Mouse (Mus musculus): ENCODE data around the gene Sgca. TPM values are rescaled to one million over a fixed set of nuclear protein-coding genes. Genes with fewer than 3 reads are reported as not detected.

Sgca gene
- total RNA-seq, 1 experiment from 2014 or later: not detected

Other genes with a start within 250 kb of the Sgca start
- gene Cdc34b, start 234.5 kb downstream of the Sgca start, total RNA-seq (2021): 0.55 TPM in 1 of 2 replicates, not detected in the other
- not detected in 2 replicates for gene Tmem92, start 193.6 kb downstream of the Sgca start, total RNA-seq (2021)
- gene Col1a1, start 40.1 kb downstream of the Sgca start, total RNA-seq (2021): 74.0 and 116 TPM in 2 replicates
- gene Hils1, start 8.7 kb downstream of the Sgca start, total RNA-seq (2021): not detected in 2 replicates
- 125 and 146 TPM in 2 replicates for gene Ppp1r9b, start 14.7 kb upstream of the Sgca start, total RNA-seq (2021)
- 3.0 and 4.4 TPM in 2 replicates for gene Samd14, start 33.6 kb upstream of the Sgca start, total RNA-seq (2021)
- gene Pdk2, start 65.0 kb upstream of the Sgca start, total RNA-seq (2021): 82.9 and 86.4 TPM in 2 replicates
- gene Itga3, start 100.5 kb upstream of the Sgca start, total RNA-seq (2021): 36.8 and 40.7 TPM in 2 replicates
- not detected in 2 replicates for gene Dlx3, start 143.8 kb upstream of the Sgca start, total RNA-seq (2021)
- gene Dlx4, start 169.9 kb upstream of the Sgca start, total RNA-seq (2021): not detected in 2 replicates

Measured in adrenal gland, postnatal 25 days (tissue).